Mouse (Mus musculus): ENCODE results near the gene Nln. TPM values are rescaled to one million over a fixed set of nuclear protein-coding genes. Genes with fewer than 3 reads are reported as not detected.

Nln gene
- polyA plus RNA-seq, 1 experiment from 2014 or later = 9.1 TPM

DNA sequence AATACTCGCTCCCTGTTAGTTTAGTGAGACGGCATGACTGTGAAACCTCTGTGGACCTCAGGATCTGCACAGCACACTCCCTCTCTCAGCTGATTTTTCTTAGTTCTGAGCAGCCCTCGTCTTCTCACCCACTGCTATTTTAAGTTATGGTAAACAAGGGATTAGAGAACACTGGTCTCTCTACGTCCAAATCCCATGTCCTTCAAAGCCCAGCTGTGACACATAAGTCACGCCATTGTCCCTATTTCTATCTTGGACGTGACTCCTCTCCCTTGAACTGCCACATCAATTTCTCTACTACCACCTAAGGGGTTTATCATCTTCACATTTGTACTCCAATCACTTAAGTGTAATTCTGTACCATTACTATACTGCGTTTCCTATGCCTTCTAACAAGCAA, 13.5 kb downstream of the Nln start:
- no peaks in the 10 kb centered on the region for H3K27me3 ChIP-seq
- no peak overlapping the region for H3K4me3 ChIP-seq (replicated peaks)
- 62% methylated on average over 7 of the region's 7 CpGs for WGBS (ENCODE audit: insufficient replicate concordance)
- no peak for ATAC-seq (ENCODE audit: low read depth)
- no peak overlapping the region for H3K4me2 ChIP-seq
- H3K9me3 ChIP-seq (replicated peaks) = no peaks in the 10 kb centered on the region
- no peak overlapping the region for H3K9ac ChIP-seq
- H3K27ac ChIP-seq = no peak overlapping the region
- no peaks in the 10 kb centered on the region for H3K36me3 ChIP-seq
- no peaks in the 10 kb centered on the region; the same call in 1 of the 2 replicates for H3K4me1 ChIP-seq (replicated peaks)
- DNase-seq = no peak

DNA sequence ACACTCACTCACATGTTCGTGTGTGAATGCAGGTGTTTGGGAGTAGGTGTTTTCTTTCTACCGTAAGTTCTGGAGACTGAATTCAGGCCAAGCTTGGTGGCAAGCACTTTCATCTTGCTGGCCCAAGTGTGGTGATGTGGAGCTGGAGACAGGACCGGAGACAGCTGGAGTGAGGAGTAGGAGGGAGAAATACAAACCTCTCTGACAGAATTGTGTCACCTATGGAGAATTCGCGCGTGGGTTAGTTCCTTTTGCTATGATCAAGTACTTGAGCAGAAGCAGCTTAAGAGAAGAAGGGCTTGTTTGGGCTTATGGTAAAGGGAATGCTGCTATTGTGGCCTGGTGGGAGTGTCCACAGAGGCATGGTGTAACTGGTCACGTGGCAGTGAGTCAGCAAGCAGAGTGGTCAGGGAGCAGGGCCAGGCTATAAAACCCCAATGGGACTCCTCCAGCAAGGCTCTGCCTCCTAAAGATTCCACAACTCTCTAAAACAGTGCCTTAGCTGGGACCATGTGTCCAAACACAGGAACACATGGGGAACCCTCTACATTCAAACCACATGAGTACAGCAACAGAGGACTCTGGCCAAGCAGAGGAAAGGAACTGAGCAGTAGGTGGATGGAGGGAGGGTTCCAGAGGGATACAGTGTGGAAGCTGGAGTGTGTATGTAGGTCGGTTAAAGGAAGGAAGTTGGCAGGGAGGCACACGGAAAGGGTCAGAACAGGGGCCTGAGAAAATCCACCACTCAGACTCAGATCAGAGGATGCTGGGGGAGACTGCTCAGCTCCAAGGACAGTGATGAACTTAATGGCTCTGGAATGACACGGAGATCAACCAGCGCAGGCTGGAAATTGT, 14.7 kb downstream of the Nln start:
- ATAC-seq (ENCODE audit: low read depth) = peak; percentile 65
- no peak overlapping the region for H3K9ac ChIP-seq
- H3K4me1 ChIP-seq (replicated peaks) = no peaks in the 10 kb centered on the region; the same call in 1 of the 2 replicates
- no peaks in the 10 kb centered on the region for H3K27me3 ChIP-seq
- no peaks in the 10 kb centered on the region for H3K9me3 ChIP-seq (replicated peaks)
- H3K4me3 ChIP-seq (replicated peaks) = no peak overlapping the region
- no peaks in the 10 kb centered on the region for H3K36me3 ChIP-seq
- no peak overlapping the region for H3K4me2 ChIP-seq
- DNase-seq = peak; percentile 11
- WGBS (ENCODE audit: insufficient replicate concordance) = 68% methylated on average over 11 of the region's 11 CpGs
- H3K27ac ChIP-seq = no peak overlapping the region

DNA sequence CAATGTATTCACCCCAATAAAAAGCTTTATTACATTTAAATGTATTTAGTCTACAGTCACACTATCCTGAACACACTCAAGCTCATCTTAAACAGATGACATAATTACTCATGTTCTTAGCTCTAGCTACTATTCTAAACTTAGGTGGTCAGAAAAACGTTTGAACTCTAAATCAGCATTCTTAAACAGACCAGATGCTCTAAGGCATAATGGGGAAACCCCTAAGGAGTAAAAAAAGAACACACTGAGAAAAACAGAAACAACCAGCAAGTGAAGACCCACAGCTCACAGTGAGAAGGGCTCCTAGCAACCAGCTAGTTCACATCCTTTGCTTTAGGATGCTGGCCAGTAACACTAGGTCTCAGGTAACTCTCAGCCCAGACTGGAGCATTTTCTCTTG, 17.7 kb downstream of the Nln start:
- Histone ChIP-seq H3K4me3 (replicated peaks) (no peak overlapping the region), H3K9ac (no peak overlapping the region), H3K36me3 (no peaks in the 10 kb centered on the region), H3K9me3 (replicated peaks) (no peaks in the 10 kb centered on the region), H3K27ac (no peak overlapping the region), H3K4me1 (replicated peaks) (no peaks in the 10 kb centered on the region; the same call in 1 of the 2 replicates), H3K27me3 (no peaks in the 10 kb centered on the region), H3K4me2 (no peak overlapping the region)
- no peak for DNase-seq
- ATAC-seq (ENCODE audit: low read depth) = no peak
- 16% methylated on average over 1 of the region's 1 CpGs for WGBS (ENCODE audit: insufficient replicate concordance)

DNA sequence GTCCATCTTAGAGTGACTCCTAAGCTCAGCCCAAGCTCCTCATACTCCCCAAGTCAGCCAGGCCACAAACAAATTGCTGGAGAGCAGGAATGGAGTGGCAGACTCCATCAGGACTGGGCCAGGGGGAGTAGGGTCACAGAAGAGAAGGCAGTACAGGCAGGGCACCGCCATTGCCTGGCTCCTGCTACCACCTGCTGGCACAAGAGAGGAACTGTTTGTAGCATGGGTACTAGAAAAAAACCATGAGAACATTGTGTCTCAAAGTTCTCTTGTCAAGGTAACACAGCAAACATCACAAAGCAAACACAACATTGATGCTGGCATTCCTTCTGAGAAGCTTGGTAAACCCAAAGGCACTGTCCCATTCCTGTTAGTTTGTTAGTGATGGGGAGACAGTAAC, 20.0 kb downstream of the Nln start:
- H3K9ac ChIP-seq = no peak overlapping the region
- no peaks in the 10 kb centered on the region for H3K9me3 ChIP-seq (replicated peaks)
- H3K4me1 ChIP-seq (replicated peaks) = no peaks in the 10 kb centered on the region
- H3K27ac ChIP-seq = no peak overlapping the region
- no peaks in the 10 kb centered on the region for H3K36me3 ChIP-seq
- no peak overlapping the region for H3K4me2 ChIP-seq
- no peak; the same call in 1 of the 2 replicates for ATAC-seq (ENCODE audit: low read depth)
- H3K27me3 ChIP-seq = no peaks in the 10 kb centered on the region
- no peak for DNase-seq
- WGBS (ENCODE audit: insufficient replicate concordance) = 30% methylated on average over 1 of the region's 1 CpGs
- no peak overlapping the region for H3K4me3 ChIP-seq (replicated peaks)

DNA sequence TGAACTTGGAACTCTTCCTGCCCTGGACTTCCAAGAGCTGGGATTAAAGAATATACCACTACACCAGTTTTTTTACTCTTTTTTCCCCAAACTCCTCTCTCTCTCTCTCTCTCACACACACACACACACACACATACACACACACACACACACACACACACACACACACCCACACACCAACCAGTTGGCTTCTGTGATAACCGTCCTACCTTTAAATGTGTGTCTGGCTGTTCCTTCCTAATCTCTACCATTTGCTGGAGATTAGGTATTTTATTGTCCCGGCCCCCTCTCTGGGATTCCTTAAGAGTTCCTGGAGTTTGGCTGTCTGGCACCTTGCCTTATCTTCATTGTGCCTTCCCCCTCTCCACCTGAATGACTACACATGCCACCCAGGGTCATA, 24.8 kb downstream of the Nln start:
- DNase-seq (no peak), ATAC-seq (ENCODE audit: low read depth) (no peak)
- Histone ChIP-seq H3K9ac (no peak overlapping the region), H3K4me1 (replicated peaks) (no peaks in the 10 kb centered on the region), H3K27me3 (no peaks in the 10 kb centered on the region), H3K4me3 (replicated peaks) (no peak overlapping the region), H3K36me3 (no peaks in the 10 kb centered on the region), H3K4me2 (no peak overlapping the region), H3K27ac (no peak overlapping the region), H3K9me3 (replicated peaks) (no peaks in the 10 kb centered on the region)
- 39% methylated on average over 2 of the region's 2 CpGs for whole genome bisulfite sequencing (ENCODE audit: insufficient replicate concordance)

DNA sequence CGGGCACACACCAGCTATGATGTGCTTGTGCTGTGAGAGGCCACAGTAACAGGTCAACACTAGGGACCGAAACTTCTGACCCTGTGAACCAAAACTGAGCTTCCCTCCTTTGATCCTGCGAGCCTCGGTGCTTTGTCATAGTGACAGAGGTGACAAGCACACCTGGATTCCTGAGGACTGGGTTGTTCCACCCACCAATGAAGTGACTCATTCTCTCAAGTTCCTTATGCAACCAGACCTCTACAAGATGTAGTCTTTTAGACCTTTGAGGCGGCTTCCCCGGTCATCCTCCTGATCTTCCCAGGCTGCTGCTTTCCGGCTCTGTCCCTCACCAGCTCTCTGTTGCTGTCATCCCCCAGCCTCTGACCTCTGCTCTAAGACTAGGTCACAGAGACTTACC, 26.9 kb downstream of the Nln start:
- H3K9me3 ChIP-seq (replicated peaks) = no peaks in the 10 kb centered on the region
- no peak overlapping the region for H3K9ac ChIP-seq
- H3K36me3 ChIP-seq = no peaks in the 10 kb centered on the region
- H3K27ac ChIP-seq = no peak overlapping the region
- H3K4me1 ChIP-seq (replicated peaks) = no peaks in the 10 kb centered on the region
- ATAC-seq (ENCODE audit: low read depth) (no peak), DNase-seq (no peak)
- H3K27me3 ChIP-seq = no peaks in the 10 kb centered on the region
- WGBS (ENCODE audit: insufficient replicate concordance) = 82% methylated on average over 7 of the region's 7 CpGs
- no peak overlapping the region for H3K4me2 ChIP-seq
- no peak overlapping the region for H3K4me3 ChIP-seq (replicated peaks)

DNA sequence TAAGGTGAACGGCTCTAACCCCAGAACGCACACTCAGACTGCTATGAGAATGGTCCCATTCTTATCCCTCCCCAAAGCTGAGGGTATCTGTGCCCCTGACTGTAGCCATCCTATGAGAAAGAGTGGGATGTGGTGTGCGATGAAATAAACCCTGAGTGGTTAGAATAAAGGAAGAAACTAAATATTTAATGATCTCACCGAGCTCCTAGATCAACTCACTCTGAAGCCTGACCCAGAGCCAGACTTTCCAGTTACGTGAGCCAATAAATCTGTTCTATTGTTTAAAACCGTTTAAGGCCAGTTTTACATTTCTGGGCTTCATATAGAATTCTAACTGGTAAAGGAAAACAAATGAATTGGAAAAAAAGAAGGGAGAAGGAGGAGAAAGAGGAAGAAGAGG, 32.4 kb downstream of the Nln start:
- Histone ChIP-seq H3K4me1 (replicated peaks) (peaks cover 12% of the 10 kb centered on the region), H3K9me3 (replicated peaks) (no peaks in the 10 kb centered on the region), H3K4me3 (replicated peaks) (no peak overlapping the region), H3K27me3 (no peaks in the 10 kb centered on the region), H3K4me2 (no peak overlapping the region), H3K36me3 (no peaks in the 10 kb centered on the region), H3K9ac (no peak overlapping the region), H3K27ac (no peak overlapping the region)
- ATAC-seq (ENCODE audit: low read depth) = no peak
- WGBS (ENCODE audit: insufficient replicate concordance) = 78% methylated on average over 6 of the region's 6 CpGs
- DNase-seq = no peak

DNA sequence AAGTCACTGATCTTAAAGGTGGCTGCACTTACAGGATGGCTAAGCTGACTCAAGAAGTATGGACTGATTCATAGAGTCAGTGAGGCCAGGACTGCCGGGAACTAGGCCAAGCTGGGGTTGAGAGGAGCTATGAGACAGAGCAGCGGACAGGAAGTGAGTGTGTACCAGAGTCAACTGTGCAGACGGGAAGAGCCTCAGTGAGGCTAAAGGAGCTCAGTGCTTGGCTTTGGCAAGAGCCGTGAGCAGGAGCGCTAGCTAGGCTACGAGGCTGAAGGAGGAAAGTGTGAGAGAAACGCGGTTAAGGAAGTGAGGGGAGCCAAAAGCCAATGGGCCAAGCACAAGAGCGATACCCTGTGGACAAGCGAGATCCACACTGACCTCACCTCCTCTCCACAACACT, 34.7 kb downstream of the Nln start:
- Histone ChIP-seq H3K4me1 (replicated peaks) (peaks cover 12% of the 10 kb centered on the region), H3K27ac (no peak overlapping the region), H3K4me2 (no peak overlapping the region), H3K9me3 (replicated peaks) (no peaks in the 10 kb centered on the region), H3K27me3 (no peaks in the 10 kb centered on the region), H3K36me3 (no peaks in the 10 kb centered on the region), H3K4me3 (replicated peaks) (no peak overlapping the region), H3K9ac (no peak overlapping the region)
- WGBS (ENCODE audit: insufficient replicate concordance) = 53% methylated on average over 10 of the region's 10 CpGs
- ATAC-seq (ENCODE audit: low read depth) = peak; percentile 43
- DNase-seq = no peak

DNA sequence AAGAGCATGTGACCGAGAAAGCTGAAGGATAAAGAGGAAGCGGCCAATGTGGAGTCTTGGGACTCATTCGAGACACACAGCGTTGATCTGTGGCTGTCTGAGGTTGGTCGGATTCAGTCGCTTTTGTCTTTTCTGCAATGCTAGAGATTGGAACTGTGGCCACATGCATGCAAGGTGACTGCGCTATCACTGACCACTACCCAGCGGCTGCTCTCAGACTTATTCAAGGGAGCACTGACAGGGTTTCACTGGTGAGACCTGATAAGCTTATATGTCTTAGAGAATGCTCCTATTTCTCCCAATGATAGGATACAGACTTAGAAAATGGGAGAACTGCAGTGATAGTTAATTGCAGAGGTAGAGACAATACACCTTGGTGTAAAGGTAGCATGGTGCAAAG, 35.2 kb downstream of the Nln start:
- Histone ChIP-seq H3K9me3 (replicated peaks) (no peaks in the 10 kb centered on the region), H3K36me3 (no peaks in the 10 kb centered on the region), H3K4me1 (replicated peaks) (peaks cover 12% of the 10 kb centered on the region), H3K27ac (no peak overlapping the region), H3K27me3 (no peaks in the 10 kb centered on the region), H3K9ac (no peak overlapping the region), H3K4me3 (replicated peaks) (no peak overlapping the region), H3K4me2 (no peak overlapping the region)
- DNase-seq = no peak
- ATAC-seq (ENCODE audit: low read depth) = peak; percentile 61
- 42% methylated on average over 8 of the region's 8 CpGs for WGBS (ENCODE audit: insufficient replicate concordance)

DNA sequence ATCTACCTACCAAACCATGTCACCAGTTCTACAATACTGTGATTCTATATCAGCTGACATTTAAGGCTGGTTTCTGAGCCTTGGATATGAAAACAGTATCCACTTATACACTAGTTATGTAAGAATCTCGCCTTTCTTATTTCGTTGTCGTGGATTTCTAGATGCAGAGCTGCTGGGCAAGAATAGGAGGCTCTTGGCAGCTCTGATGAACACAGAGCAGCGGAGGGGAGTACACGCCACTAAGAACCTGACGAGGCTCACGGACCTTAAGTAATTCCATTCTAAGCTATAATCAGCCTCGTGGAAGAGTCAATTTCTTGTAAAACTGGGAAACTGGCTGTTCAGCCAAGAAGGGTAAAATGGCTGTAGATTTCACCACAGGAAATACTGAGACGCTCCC, 37.1 kb downstream of the Nln start:
- Histone ChIP-seq H3K27ac (no peak overlapping the region), H3K9ac (no peak overlapping the region), H3K4me3 (replicated peaks) (no peak overlapping the region), H3K36me3 (0 out of 2 replicates have a peak, but pooled peaks cover 4% of the 10 kb centered on the region), H3K9me3 (replicated peaks) (no peaks in the 10 kb centered on the region), H3K27me3 (no peaks in the 10 kb centered on the region), H3K4me1 (replicated peaks) (peaks cover 12% of the 10 kb centered on the region), H3K4me2 (no peak overlapping the region)
- WGBS (ENCODE audit: insufficient replicate concordance) = 79% methylated on average over 9 of the region's 9 CpGs
- ATAC-seq (ENCODE audit: low read depth) (no peak), DNase-seq (no peak)

DNA sequence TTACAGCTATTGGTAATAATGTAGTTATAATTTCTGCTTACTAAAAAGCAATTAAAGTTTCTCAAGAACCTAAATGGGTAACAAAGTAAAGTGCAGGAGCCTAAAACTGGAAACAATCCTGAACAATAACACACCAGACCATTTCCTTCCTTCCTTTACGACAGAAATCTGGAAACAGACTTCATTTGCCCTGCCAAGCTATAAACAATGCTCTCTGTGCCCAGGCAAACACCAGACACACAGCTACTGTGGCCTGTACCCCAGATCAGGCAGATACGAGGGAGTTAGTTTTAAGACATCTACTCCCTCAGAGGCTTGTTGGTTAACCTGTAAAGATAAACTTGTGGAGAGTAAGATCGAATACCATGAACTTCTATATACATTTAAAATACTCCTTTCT, 38.7 kb downstream of the Nln start:
- H3K4me1 ChIP-seq (replicated peaks) = peaks cover 12% of the 10 kb centered on the region
- H3K36me3 ChIP-seq = 0 out of 2 replicates have a peak, but pooled peaks cover 4% of the 10 kb centered on the region
- H3K4me2 ChIP-seq = no peak overlapping the region
- ATAC-seq (ENCODE audit: low read depth) (no peak), DNase-seq (no peak)
- H3K9ac ChIP-seq = no peak overlapping the region
- no peak overlapping the region for H3K4me3 ChIP-seq (replicated peaks)
- no peaks in the 10 kb centered on the region for H3K27me3 ChIP-seq
- no peak overlapping the region for H3K27ac ChIP-seq
- H3K9me3 ChIP-seq (replicated peaks) = no peaks in the 10 kb centered on the region
- 57% methylated on average over 3 of the region's 3 CpGs for WGBS (ENCODE audit: insufficient replicate concordance)

DNA sequence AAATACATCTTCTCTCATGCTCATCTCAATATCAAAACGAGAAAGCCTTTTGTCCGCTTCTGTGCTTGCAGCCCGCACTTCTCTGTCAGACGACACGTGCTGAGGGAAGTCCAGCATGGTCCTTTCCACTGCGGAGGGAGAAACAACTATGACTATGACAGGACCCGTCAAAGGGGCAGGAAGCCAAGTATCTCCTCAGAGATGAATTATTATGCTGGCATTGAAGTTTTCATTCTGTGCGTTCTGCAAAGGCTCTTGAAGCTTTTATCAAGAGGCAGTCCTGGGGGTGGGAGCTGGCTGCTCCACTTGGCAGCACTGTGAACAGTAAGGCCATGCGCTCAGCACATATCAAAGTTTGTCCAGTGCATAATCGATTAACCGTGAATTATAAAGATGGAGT, 40.2 kb downstream of the Nln start:
- Histone ChIP-seq H3K4me2 (no peak overlapping the region), H3K36me3 (0 out of 2 replicates have a peak, but pooled peaks cover 4% of the 10 kb centered on the region), H3K4me3 (replicated peaks) (no peak overlapping the region), H3K27me3 (no peaks in the 10 kb centered on the region), H3K9ac (no peak overlapping the region), H3K9me3 (replicated peaks) (no peaks in the 10 kb centered on the region), H3K4me1 (replicated peaks) (peaks cover 6% of the 10 kb centered on the region), H3K27ac (no peak overlapping the region)
- 83% methylated on average over 11 of the region's 11 CpGs for WGBS (ENCODE audit: insufficient replicate concordance)
- DNase-seq (no peak), ATAC-seq (ENCODE audit: low read depth) (no peak)

Data from liver, embryonic 13.5 days (tissue).